Comparison of ENCODE assay signal across 11 mouse cellular contexts in genomic region chr5:105696049-105696448, GRCm38 (mm10). TPM values are rescaled to one million over a fixed set of nuclear protein-coding genes. Genes with fewer than 3 reads are reported as not detected.
A peak's percentile ranks its signal among the peaks of the same experiment; 100 is the strongest.
DNase-seq lines count a peak whose midpoint lies in the region.
"Had no signal": no experiment of that assay in that cellular context is flagged by ENCODE, and none has a peak within 500 bp of the region (broad histone marks: within the 10 kb centered on the region; RNA-seq: fewer than 3 reads in every experiment).

No protein-coding gene starts in this region.

- peak; percentile 24 to 63 for DNase-seq in heart, adult 18-20 months
- no peak for DNase-seq in heart, postnatal 36 days
- DNase-seq in 416B (ENCODE audit: low read depth) (peak; percentile 93), adipocyte (ENCODE audit: low spot score) (peak; percentile 63)
- DNase-seq in lung, postnatal 36 days = peak; percentile 79
- no peak for DNase-seq in left cerebral cortex, postnatal 4 days
- DNase-seq in ovary, adult 18-20 months (ENCODE audit: low spot score) = no peak
- DNase-seq in thymus, postnatal 4 days = no peak
- DNase-seq: adrenal gland, postnatal 36 days; cerebellum, adult 9-10 months; gastrocnemius, postnatal 10 days had no signal

- intact Hi-C loops in heart, postnatal 36 days (cut with DNase I) = no loop called here
- intact Hi-C loops in left cerebral cortex, postnatal 4 days (cut with DNase I) = loop anchor here (10.0 kb wide), 1 partner anchor 89 kb away; no protein-coding TSS in a partner anchor

RNA-seq across cellular contexts. Expression of gene Lrrc8d, which starts 3.7 kb away (rescaled TPM):
- 1 to 10 TPM; 8.1 to 8.8 TPM for total RNA-seq in heart, adult 18-20 months (2021)
- 1 to 10 TPM; 8.6 to 9.8 TPM for total RNA-seq in heart, postnatal 36 days (2021)
- total RNA-seq in left cerebral cortex, postnatal 4 days (2021) = 10 to 100 TPM; 60.2 to 62.3 TPM

Comparison
In these comparisons a context has a peak if more than half of its experiments do, and no peak if none do; other contexts are left out.
1. DNase-seq: peak in heart, adult 18-20 months (2 of 2), 416B (single experiment), adipocyte (single experiment) and lung, postnatal 36 days (single experiment); none in heart, postnatal 36 days (0 of 2), left cerebral cortex, postnatal 4 days (single experiment), ovary, adult 18-20 months (single experiment) and thymus, postnatal 4 days (single experiment).
2. RNA of gene Lrrc8d, which starts 3.7 kb away (total RNA-seq): 60.2 to 62.3 TPM in left cerebral cortex, postnatal 4 days; 8.6 to 9.8 TPM in heart, postnatal 36 days and 8.1 to 8.8 TPM in heart, adult 18-20 months; every median in the first group is over 4 times any median in the second.